Mouse (Mus musculus): ENCODE results near the gene Gm4131.
A peak's percentile ranks its signal among the peaks of the same experiment; 100 is the strongest.
"Not testable (repeated sequence)": the region's sequence is repeated elsewhere in the genome, so short reads cannot be mapped to it uniquely, and the experiment has no call there.

Gm4131 gene

GRCm38 (mm10) chr14:62566821-62567220, at the start of gene Gm4131:
Gene Gm4131, minus strand, starts transcription at chr14:62566921.
- DNase-seq: not testable (repeated sequence)

GRCm38 (mm10) chr14:62609904-62610303, 43.2 kb upstream of the Gm4131 start:
- no peak for DNase-seq

DNA sequence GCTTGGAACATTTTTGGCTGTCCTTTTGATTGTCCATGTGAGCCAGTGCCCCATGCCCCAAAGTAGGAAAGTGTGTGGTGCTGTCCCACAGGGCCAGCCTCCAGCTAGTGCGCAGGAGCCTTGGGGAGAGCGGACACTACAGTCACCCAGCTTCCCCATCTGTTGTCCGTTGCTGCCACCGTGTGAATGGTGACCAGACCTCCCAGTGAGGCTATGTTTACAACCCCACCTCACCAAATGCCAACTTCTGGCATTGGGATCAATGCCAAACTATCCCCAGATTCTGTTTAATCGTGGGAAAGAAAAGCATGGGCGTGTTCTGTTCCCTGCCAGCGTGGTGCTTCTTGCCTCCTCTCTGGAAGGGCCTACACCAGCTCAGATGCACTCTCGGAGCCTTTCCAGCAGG, 41.1 kb upstream of the Gm4131 start:
- DNase-seq: no peak

DNA sequence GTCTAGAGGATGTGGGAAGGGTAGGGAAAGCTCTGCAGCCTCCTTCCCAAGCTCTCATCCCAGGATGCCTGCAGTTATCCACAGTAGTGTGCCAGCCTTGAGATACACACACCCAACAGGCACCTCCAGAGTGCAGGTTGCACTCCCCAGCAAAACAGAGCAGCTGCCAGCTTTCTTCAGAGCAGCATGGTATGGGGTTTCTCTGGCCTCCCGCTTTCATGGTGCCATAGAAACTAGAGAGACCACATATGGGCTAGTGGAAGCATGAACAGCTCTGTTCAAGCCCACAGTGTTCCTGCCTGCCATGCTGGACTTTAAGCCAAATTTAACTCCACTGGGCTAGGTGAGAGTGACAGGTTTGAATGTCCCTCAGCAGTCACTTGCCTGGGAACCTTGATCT, 36.1 kb upstream of the Gm4131 start:
- DNase-seq: no peak

- DNase-seq: no peak
These were observed 35.5 kb upstream of the Gm4131 start for GRCm38 (mm10) chr14:62602271-62602670.

GRCm38 (mm10) chr14:62600109-62600522, 33.4 kb upstream of the Gm4131 start:
- DNase-seq: no peak

DNA sequence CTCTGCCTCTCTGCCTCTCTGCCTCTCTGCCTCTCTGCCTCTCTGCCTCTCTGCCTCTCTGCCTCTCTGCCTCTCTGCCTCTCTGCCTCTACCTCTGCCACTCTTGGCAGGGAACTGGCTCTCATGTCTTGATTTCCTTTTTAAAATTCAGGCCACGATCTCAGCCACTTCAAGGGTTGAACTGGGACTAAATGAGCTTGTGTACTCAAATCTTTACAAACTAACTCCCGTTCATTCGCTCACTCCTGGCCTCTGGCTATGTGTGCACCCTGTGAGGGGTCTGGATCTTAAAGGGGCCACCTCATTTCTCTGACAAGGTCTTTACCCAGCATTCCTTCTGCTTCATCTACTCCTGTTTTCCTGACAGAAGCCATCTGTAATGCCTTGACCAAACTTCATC, 18.6 kb upstream of the Gm4131 start:
- DNase-seq: no peak

GRCm38 (mm10) chr14:62584637-62585036, 17.9 kb upstream of the Gm4131 start:
- no peak for DNase-seq

DNA sequence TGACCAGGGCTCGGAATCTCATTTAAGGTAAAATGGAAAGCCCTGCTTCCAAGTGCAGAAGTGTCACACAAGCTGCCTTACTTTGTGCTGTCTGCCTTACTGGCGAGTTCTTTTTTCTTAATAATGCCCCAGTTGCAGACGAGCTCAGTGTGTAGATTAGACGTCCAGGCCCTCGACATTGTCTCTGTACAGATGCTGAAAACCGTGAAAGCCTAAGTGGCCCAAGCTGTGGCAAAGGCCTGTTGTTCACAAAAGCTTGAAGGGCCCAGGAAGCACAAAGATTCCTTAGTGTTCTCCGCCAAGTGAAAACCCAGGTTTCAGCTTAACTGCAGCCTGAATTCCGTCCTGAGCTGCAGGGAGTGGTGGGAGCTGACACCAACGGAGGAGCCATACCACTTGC, 15.0 kb upstream of the Gm4131 start:
- DNase-seq: no peak

- DNase-seq: peak; percentile 20
These were observed 14.2 kb upstream of the Gm4131 start for GRCm38 (mm10) chr14:62580945-62581344.

DNA sequence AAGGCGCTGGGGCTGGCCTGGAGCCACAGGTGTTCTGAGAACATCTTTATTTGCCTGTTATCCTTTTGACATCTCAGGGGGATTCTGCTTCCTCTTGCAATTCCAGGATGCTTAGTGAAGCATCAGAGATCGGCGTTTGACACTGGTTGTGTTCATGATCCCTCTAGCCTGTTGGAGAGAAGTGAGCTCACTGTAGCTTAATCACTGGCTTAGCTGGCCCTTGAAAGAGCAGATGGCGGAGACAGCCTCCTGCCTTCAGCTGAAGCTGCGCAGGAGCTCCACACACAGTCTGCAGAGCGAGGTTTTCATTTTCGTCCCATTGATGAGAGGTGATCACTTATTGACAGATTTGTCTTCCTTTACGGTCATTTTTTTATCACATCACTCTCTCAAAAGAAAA, 9.1 kb upstream of the Gm4131 start:
- DNase-seq: no peak

- no peak for DNase-seq
These were observed 8.2 kb upstream of the Gm4131 start for GRCm38 (mm10) chr14:62574906-62575305.

- no peak for DNase-seq
These were observed 6.7 kb upstream of the Gm4131 start for GRCm38 (mm10) chr14:62573454-62573853.

GRCm38 (mm10) chr14:62570299-62570698, 3.6 kb upstream of the Gm4131 start:
- no peak for DNase-seq

DNA sequence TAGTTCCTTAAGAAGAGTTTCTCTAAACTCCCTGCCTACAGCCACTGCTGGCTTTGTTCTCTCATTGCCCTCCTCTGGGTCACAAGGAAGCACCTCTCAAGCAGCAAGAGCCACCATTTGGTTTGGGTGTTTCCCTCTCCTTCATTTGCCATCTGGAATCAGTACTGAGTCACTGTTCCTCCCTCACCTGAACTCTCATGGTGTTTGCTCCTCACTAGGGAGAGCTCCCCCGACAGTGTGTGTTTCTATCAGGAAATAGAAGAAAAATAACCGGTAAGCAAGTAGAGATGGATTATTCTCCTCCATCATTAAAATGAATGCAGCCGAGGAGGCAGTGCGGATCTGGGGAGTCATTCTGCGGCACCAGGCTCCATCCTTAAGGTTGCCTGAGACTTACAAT, 2.7 kb upstream of the Gm4131 start:
- DNase-seq: no peak

- DNase-seq: no peak
These were observed 3.0 kb downstream of the Gm4131 start for GRCm38 (mm10) chr14:62563679-62564078.

DNA sequence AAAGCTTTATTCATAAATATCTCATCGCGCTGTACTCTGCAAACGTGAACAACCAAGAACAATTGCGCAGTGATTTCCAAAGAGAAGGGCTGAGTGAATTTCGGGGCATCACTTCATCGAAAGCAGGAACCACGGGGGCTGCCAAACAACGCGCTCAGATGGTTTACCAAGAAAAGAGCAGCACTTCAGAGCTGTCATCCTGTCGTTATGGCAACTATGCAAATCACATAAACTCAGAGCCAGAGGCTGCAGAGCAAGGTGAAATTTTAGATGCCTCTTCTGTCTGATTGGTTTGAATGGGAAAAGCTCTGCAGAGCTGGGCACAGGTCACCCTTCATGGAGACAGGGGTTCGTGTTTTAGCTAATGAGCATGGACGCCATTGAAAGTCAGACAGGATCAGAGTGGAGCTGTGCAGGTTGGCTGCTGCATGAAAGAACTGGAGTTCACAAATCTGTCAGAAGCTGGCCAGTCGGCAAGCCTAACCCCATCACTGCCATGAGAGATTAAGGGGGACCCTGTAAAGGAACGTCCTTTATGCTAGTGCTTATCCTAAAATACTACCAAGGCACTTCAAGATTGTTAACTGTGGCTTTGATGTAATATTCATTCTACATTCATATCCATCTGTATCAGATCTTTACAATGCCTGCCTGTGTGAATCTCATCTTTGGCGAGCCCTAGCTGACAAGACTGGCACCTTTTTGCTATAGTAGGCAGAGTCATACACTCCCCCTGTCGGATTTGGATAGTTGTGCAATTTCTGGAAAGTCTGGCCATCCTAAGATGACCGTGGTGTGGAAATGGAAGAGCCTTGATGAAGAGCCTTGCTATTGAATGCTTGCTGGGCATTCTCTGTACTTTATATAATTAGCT, 4.6 kb downstream of the Gm4131 start:
- no peak for DNase-seq

DNA sequence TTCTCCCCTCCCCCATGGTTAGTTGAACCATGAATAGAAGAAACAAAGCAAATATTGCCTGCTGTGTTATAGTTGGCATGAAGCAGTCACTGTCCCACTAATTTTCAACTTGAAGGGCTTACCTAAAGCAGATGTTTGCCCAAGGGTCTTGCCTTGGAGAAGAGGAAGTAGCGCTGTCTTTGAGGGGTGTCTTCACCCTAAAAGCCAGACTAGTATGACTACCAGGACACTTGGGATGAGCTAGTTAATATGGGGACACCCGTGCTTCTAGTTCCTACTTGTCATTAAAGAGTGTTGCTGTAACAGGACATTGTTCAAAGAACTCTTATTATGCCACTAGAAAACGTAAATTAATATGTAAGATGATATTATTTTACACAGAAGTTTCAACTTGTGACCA, 9.6 kb downstream of the Gm4131 start:
- no peak for DNase-seq

- DNase-seq: peak; percentile 18
These were observed 10.6 kb downstream of the Gm4131 start for GRCm38 (mm10) chr14:62555840-62556810.

DNA sequence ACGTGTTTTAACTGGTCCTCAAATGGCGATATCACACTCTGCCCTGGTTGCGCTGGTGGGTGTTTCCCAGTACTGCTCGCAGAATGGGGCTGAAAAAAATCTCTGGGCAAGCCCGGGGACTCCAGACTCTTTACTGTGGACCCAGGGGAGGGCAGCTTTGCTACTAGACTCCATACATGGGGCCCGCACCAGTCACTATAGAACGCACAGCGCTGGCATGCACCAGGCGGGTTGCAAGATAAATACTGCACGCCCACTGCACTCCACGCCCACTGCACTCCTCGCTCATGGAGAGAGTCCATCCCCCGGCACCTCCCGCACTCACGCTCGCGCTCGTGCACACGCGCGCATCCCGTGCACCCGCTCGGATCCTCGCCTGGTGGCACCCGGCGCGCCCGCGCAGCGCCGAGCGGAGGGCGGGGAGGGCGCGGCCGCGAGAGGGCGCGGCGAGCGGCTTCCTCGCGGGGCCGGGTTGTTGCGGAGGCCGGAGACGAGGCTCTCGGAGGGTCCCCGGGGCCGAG, 11.4 kb downstream of the Gm4131 start, which contains the start of gene Fam124a:
TSS of gene Fam124a (plus strand) at position 429 of the 521 bp plus-strand sequence.
- peak; percentile 75 for DNase-seq

GRCm38 (mm10) chr14:62553786-62554185, 12.9 kb downstream of the Gm4131 start:
- no peak for DNase-seq

DNA sequence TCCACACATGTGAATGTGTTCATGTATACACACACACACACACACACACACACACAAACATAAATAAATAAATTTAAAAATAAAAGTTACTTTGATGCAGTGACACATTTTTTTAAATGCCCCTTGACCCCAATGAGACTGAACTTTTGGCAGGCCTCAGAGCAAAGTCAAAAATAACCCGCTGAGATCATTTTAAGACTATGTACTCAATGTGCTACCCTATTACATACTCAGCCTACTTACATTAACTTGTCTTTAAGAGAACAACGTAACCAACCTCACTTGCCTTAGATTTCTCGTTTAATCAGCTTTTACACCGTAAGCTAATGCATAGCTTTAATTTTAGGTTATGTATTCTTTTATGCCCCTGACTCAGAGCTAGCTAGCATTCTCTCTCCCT, 13.9 kb downstream of the Gm4131 start:
- no peak for DNase-seq

DNA sequence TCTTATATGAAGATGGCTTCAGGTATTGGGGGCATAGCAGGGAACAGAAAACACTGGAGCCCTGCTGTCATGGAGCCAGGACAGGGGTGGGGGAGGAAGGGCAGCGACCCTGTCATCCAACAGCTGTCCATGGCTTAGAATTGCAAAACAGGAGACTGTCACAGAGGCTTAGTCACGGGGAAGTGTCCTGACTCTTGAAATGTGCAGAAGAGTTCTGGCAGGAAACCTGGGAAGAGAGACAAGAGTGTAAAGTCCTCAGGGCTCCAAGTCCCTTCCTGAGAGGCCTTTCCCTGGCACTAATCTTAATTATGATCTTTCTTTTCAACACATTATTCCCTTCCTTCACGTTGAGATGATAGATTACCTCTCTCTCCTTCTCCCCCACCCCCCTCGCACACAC, 16.6 kb downstream of the Gm4131 start:
- no peak for DNase-seq
